In genomic region chr7:112378476-112378875, GRCm38 (mm10) we compare ENCODE assay signal across 10 mouse cellular contexts. TPM values are rescaled to one million over a fixed set of nuclear protein-coding genes. Genes with fewer than 3 reads are reported as not detected.
A peak's percentile ranks its signal among the peaks of the same experiment; 100 is the strongest.
DNase-seq lines count a peak whose midpoint lies in the region; ATAC-seq and TF ChIP-seq lines count a peak whose summit lies in the region.
"Had no signal": no experiment of that assay in that cellular context is flagged by ENCODE, and none has a peak within 500 bp of the region (broad histone marks: within the 10 kb centered on the region; RNA-seq: fewer than 3 reads in every experiment).

No protein-coding gene starts in this region.

- H3K27me3 ChIP-seq in midbrain, embryonic 10.5 days (ENCODE audit: low read depth, poor library complexity, severe bottlenecking) = peaks cover 5% of the 10 kb centered on the region; the same call in 1 of the 2 replicates
- no peaks in the 10 kb centered on the region for H3K27me3 ChIP-seq in midbrain, embryonic 16.5 days (ENCODE audit: control insufficient read depth, insufficient read depth, low read depth, low read length)
- H3K27me3 ChIP-seq: limb, embryonic 13.5 days had no signal

- no peak overlapping the region for H3K9ac ChIP-seq in midbrain, embryonic 16.5 days (ENCODE audit: low read depth, low read length)
- H3K9ac ChIP-seq: limb, embryonic 13.5 days had no signal

- ATAC-seq in midbrain, embryonic 16.5 days = no peak
- ATAC-seq: intestine, postnatal 0 days had no signal

- H3K27ac ChIP-seq in embryonic fibroblast, embryonic 13.5 days (ENCODE audit: insufficient read depth, low read length) = peak overlapping the region; percentile 96
- H3K27ac ChIP-seq in midbrain, embryonic 10.5 days (replicated peaks) = no peak overlapping the region
- no peak overlapping the region for H3K27ac ChIP-seq in midbrain, embryonic 16.5 days (ENCODE audit: low read length)
- H3K27ac ChIP-seq: limb, embryonic 13.5 days; macrophage had no signal

- H3K4me2 ChIP-seq in midbrain, embryonic 16.5 days (ENCODE audit: low read length) = no peak overlapping the region
- H3K4me2 ChIP-seq: limb, embryonic 13.5 days had no signal

- TF ChIP-seq POLR2A in embryonic fibroblast, embryonic 13.5 days (IDR thresholded peaks at IDR 0.05; ENCODE audit: low read depth, low read length) = peak; percentile 58; the same call in 1 of the 2 replicates

- no peaks in the 10 kb centered on the region for H3K9me3 ChIP-seq in midbrain, embryonic 10.5 days (replicated peaks)
- no peaks in the 10 kb centered on the region for H3K9me3 ChIP-seq in midbrain, embryonic 16.5 days (replicated peaks; ENCODE audit: control insufficient read depth, low read length, poor library complexity, severe bottlenecking)
- H3K9me3 ChIP-seq: limb, embryonic 13.5 days had no signal

- no peak overlapping the region for H3K4me3 ChIP-seq in embryonic fibroblast, embryonic 13.5 days (ENCODE audit: insufficient read depth, low read length)
- H3K4me3 ChIP-seq in midbrain, embryonic 10.5 days = no peak overlapping the region
- no peak overlapping the region for H3K4me3 ChIP-seq in midbrain, embryonic 16.5 days (ENCODE audit: low read depth, low read length)
- H3K4me3 ChIP-seq: limb, embryonic 13.5 days had no signal

- TF ChIP-seq CTCF in embryonic fibroblast, embryonic 13.5 days (IDR thresholded peaks at IDR 0.05; ENCODE audit: borderline replicate concordance, insufficient read depth, low read length) = no peak

- WGBS in midbrain, embryonic 10.5 days = 86% methylated on average over 5 of the region's 5 CpGs
- WGBS in midbrain, embryonic 16.5 days = 89% methylated on average over 5 of the region's 5 CpGs

- peak; percentile 38 for DNase-seq in left cerebral cortex, adult 11 months (ENCODE audit: low spot score)
- no peak for DNase-seq in left cerebral cortex, postnatal 10 days (ENCODE audit: extremely low spot score in 1 of 2, low spot score in 2 of 2)
- DNase-seq in layer of hippocampus, adult 9-11 months = peak; percentile 71
- peak; percentile 74 to 76 for DNase-seq in right cerebral cortex, postnatal 36 days (ENCODE audit: low spot score in 2 of 2)
- DNase-seq in midbrain, embryonic 10.5 days (ENCODE audit: low spot score) = no peak

- intact Hi-C loops in left cerebral cortex, postnatal 10 days (cut with DNase I) = loop anchor here (5.0 kb wide), 1 partner anchor 489 kb away; no protein-coding TSS in a partner anchor

- no peaks in the 10 kb centered on the region for H3K36me3 ChIP-seq in midbrain, embryonic 10.5 days
- H3K36me3 ChIP-seq in midbrain, embryonic 16.5 days (ENCODE audit: control insufficient read depth, insufficient read depth, low read length) = no peaks in the 10 kb centered on the region
- H3K36me3 ChIP-seq: limb, embryonic 13.5 days had no signal

- peaks cover 12% of the 10 kb centered on the region for H3K4me1 ChIP-seq in embryonic fibroblast, embryonic 13.5 days (ENCODE audit: control insufficient read depth, insufficient read depth, low read length)
- H3K4me1 ChIP-seq in midbrain, embryonic 10.5 days = 0 out of 2 replicates have a peak, but pooled peaks cover 3% of the 10 kb centered on the region
- H3K4me1 ChIP-seq in midbrain, embryonic 16.5 days (ENCODE audit: control insufficient read depth, insufficient read depth, low read length) = no peaks in the 10 kb centered on the region

RNA-seq across cellular contexts. Expression of gene Parva, which starts 48.8 kb away (rescaled TPM):
- total RNA-seq in left cerebral cortex, postnatal 10 days (2021) = 10 to 100 TPM; 38.6 to 38.8 TPM
- polyA plus RNA-seq in embryonic fibroblast, embryonic 13.5 days (2011; ENCODE audit: insufficient read length, low read depth, missing spikeins) = 230 and 242 TPM in 2 replicates
- 50.9 and 55.6 TPM in 2 replicates for polyA plus RNA-seq in midbrain, embryonic 10.5 days (2016; fragmentation: Nextera tagmentation; extraction: Ambion mirVana)
- polyA plus RNA-seq in midbrain, embryonic 16.5 days (2015; fragmentation: Nextera tagmentation; extraction: Ambion mirVana) = 24.5 and 24.9 TPM in 2 replicates

Comparison
In these comparisons a context has a peak if more than half of its experiments do, and no peak if none do; other contexts are left out.
1. DNase-seq: peak in left cerebral cortex, adult 11 months (single experiment), layer of hippocampus, adult 9-11 months (single experiment) and right cerebral cortex, postnatal 36 days (2 of 2); none in left cerebral cortex, postnatal 10 days (0 of 2) and midbrain, embryonic 10.5 days (single experiment).